Mouse (Mus musculus): ENCODE measurements around the gene Carm1. TPM values are rescaled to one million over a fixed set of nuclear protein-coding genes. Genes with fewer than 3 reads are reported as not detected.
"Not testable (repeated sequence)": the region's sequence is repeated elsewhere in the genome, so short reads cannot be mapped to it uniquely, and the experiment has no call there.

The Carm1 gene
- total and polyA plus RNA-seq, 2 experiments from 2014 or later: 25.0 to 84.9 TPM

- no peak for ATAC-seq
- WGBS: 69% methylated on average over 4 of the region's 4 CpGs
These were observed 9.7 kb upstream of the Carm1 start for GRCm38 (mm10) chr9:21537009-21537408.

GRCm38 (mm10) chr9:21539981-21540753, 6.5 kb upstream of the Carm1 start:
- H3K4me1 ChIP-seq (ENCODE audit: insufficient read depth, low read length): no peaks in the 10 kb centered on the region
- DNase-seq (ENCODE audit: low spot score) (no peak), ATAC-seq (no peak)
- no peaks in the 10 kb centered on the region for H3K9me3 ChIP-seq (ENCODE audit: low read length)
- no peaks in the 10 kb centered on the region for H3K36me3 ChIP-seq (ENCODE audit: insufficient read depth, low read length)
- TF ChIP-seq CTCF (IDR thresholded peaks at IDR 0.05; ENCODE audit: low read depth): no peak
- H3K9ac ChIP-seq (replicated peaks; ENCODE audit: low read length): no peak overlapping the region
- H3K4me3 ChIP-seq (ENCODE audit: low read length): no peak overlapping the region
- no peak overlapping the region for H3K4me2 ChIP-seq (ENCODE audit: low read depth, low read length)
- 65% methylated on average over 7 of the region's 7 CpGs for WGBS
- no peaks in the 10 kb centered on the region for H3K27me3 ChIP-seq (ENCODE audit: insufficient read depth, low read length)
- H3K27ac ChIP-seq: no peak overlapping the region

More at GRCm38 (mm10) chr9:21537009-21537408, 9.7 kb upstream of the Carm1 start:
- Histone ChIP-seq H3K4me1 (ENCODE audit: insufficient read depth, low read length) (no peaks in the 10 kb centered on the region), H3K4me2 (ENCODE audit: low read depth, low read length) (no peak overlapping the region), H3K9ac (replicated peaks; ENCODE audit: low read length) (no peak overlapping the region), H3K27ac (no peak overlapping the region), H3K4me3 (ENCODE audit: low read length) (no peak overlapping the region), H3K27me3 (ENCODE audit: insufficient read depth, low read length) (no peaks in the 10 kb centered on the region), H3K9me3 (ENCODE audit: low read length) (no peaks in the 10 kb centered on the region), H3K36me3 (ENCODE audit: insufficient read depth, low read length) (no peaks in the 10 kb centered on the region)
- no peak for DNase-seq (ENCODE audit: low spot score)
- no peak for TF ChIP-seq CTCF (IDR thresholded peaks at IDR 0.05; ENCODE audit: low read depth)

- H3K27me3 ChIP-seq (ENCODE audit: insufficient read depth, low read length); ATAC-seq; H3K4me3 ChIP-seq (ENCODE audit: low read length); DNase-seq (ENCODE audit: low spot score); H3K9ac ChIP-seq (replicated peaks; ENCODE audit: low read length); H3K4me2 ChIP-seq (ENCODE audit: low read depth, low read length); H3K9me3 ChIP-seq (ENCODE audit: low read length); H3K4me1 ChIP-seq (ENCODE audit: insufficient read depth, low read length); H3K27ac ChIP-seq; H3K36me3 ChIP-seq (ENCODE audit: insufficient read depth, low read length): not testable (repeated sequence)
- WGBS: 90% methylated on average over 2 of the region's 2 CpGs
These were observed 4.7 kb upstream of the Carm1 start for GRCm38 (mm10) chr9:21542001-21542400.

DNA sequence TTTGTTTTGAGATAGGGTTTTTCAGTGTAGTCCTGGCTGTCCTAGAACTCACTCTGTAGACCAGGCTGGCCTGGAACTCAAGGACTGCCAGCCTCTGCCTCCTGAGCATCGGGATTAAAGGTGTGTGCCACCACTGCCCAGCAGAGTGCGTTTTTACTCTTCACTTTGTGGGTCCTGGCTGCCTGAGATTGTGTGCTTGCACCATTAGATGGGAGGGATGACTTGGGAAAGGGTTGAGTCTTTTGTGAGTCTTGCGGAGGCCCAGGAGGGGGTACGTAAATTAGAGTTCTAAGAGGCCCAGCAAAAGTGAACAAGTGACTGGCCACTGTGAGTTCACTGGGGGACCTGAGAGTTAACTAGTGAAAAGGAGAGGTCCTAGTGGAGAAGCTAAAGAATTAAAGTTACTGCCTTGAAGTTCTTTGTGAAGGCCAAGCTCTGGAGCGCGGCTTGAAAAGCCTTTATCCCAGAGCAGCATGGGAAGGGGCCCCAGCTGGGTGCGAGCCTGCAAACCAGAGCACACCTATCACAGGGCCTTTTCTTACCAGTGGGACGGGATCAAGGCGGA, 1.3 kb upstream of the Carm1 start:
- Histone ChIP-seq H3K27ac (peak overlapping the region; percentile 98), H3K36me3 (ENCODE audit: insufficient read depth, low read length) (peaks cover 2% of the 10 kb centered on the region; the same call in 1 of the 2 replicates), H3K4me1 (ENCODE audit: insufficient read depth, low read length) (peaks cover 10% of the 10 kb centered on the region), H3K4me2 (ENCODE audit: low read depth, low read length) (peak overlapping the region; percentile 90), H3K4me3 (ENCODE audit: low read length) (peak overlapping the region; percentile 80), H3K27me3 (ENCODE audit: insufficient read depth, low read length) (no peaks in the 10 kb centered on the region), H3K9me3 (ENCODE audit: low read length) (no peaks in the 10 kb centered on the region), H3K9ac (replicated peaks; ENCODE audit: low read length) (peak overlapping the region; percentile 95; the same call in 1 of the 2 replicates)
- WGBS: 2% methylated on average over 9 of the region's 9 CpGs
- no peak for TF ChIP-seq CTCF (IDR thresholded peaks at IDR 0.05; ENCODE audit: low read depth)
- ATAC-seq (no peak; the same call in 1 of the 2 replicates), DNase-seq (ENCODE audit: low spot score) (no peak)

GRCm38 (mm10) chr9:21545916-21546788, 542 bp upstream of the Carm1 start:
- DNase-seq (ENCODE audit: low spot score) (peak; percentile 99), ATAC-seq (peak; percentile 96)
- peaks cover 10% of the 10 kb centered on the region for H3K4me1 ChIP-seq (ENCODE audit: insufficient read depth, low read length)
- H3K9ac ChIP-seq (replicated peaks; ENCODE audit: low read length): peak overlapping the region; percentile 95
- H3K27me3 ChIP-seq (ENCODE audit: insufficient read depth, low read length): no peaks in the 10 kb centered on the region
- no peaks in the 10 kb centered on the region for H3K9me3 ChIP-seq (ENCODE audit: low read length)
- under 1% methylated on average over 62 of the region's 67 CpGs for WGBS
- peak overlapping the region; percentile 80 for H3K4me3 ChIP-seq (ENCODE audit: low read length)
- H3K36me3 ChIP-seq (ENCODE audit: insufficient read depth, low read length): peaks cover 9% of the 10 kb centered on the region
- TF ChIP-seq CTCF (IDR thresholded peaks at IDR 0.05; ENCODE audit: low read depth): peak; percentile 42
- H3K4me2 ChIP-seq (ENCODE audit: low read depth, low read length): peak overlapping the region; percentile 90
- peak overlapping the region; percentile 98 for H3K27ac ChIP-seq

GRCm38 (mm10) chr9:21547075-21547941, 614 bp downstream of the Carm1 start:
- peak; percentile 33 for ATAC-seq
- Histone ChIP-seq H3K4me1 (ENCODE audit: insufficient read depth, low read length) (peaks cover 10% of the 10 kb centered on the region), H3K9ac (replicated peaks; ENCODE audit: low read length) (peak overlapping the region; percentile 95), H3K4me2 (ENCODE audit: low read depth, low read length) (peak overlapping the region; percentile 90), H3K27ac (peak overlapping the region; percentile 98), H3K9me3 (ENCODE audit: low read length) (no peaks in the 10 kb centered on the region), H3K36me3 (ENCODE audit: insufficient read depth, low read length) (peaks cover 10% of the 10 kb centered on the region), H3K4me3 (ENCODE audit: low read length) (peak overlapping the region; percentile 80), H3K27me3 (ENCODE audit: insufficient read depth, low read length) (no peaks in the 10 kb centered on the region)
- WGBS: under 1% methylated on average over 32 of the region's 66 CpGs
- peak; percentile 71 for DNase-seq (ENCODE audit: low spot score)
- peak; percentile 16; the same call in 1 of the 2 replicates for TF ChIP-seq CTCF (IDR thresholded peaks at IDR 0.05; ENCODE audit: low read depth)

Measured in hindbrain, postnatal 0 days (tissue).